Mouse (Mus musculus) neural tube, embryonic 12.5 days (tissue): ENCODE data around the gene Ces3b. TPM values are rescaled to one million over a fixed set of nuclear protein-coding genes. Genes with fewer than 3 reads are reported as not detected.
"Not testable (repeated sequence)": the region's sequence is repeated elsewhere in the genome, so short reads cannot be mapped to it uniquely, and the experiment has no call there.

Experiments used
- ATAC-seq: fragments of 200-750 bp; cut with Nextera tagmentation; 2 replicates; pipeline ENCODE4 v1.8.0; 2017; ENCODE audit warnings: low read depth, mild to moderate bottlenecking, moderate TSS enrichment, moderate library complexity; ENCODE audit not compliant: low FRiP score
- H3K27ac ChIP-seq: fragments of 300-500 bp; sonication (generic); 2 replicates; pipeline ENCODE4 v1.5.1; 2016
- H3K27me3 ChIP-seq: fragments of 300-500 bp; sonication (generic); replicated peaks from 2 replicates; pipeline ENCODE4 v1.6.1; 2016; ENCODE audit warnings: mild to moderate bottlenecking
- H3K36me3 ChIP-seq: fragments of 300-500 bp; sonication (generic); 2 replicates; pipeline ENCODE4 v1.6.1; 2016; ENCODE audit warnings: mild to moderate bottlenecking
- H3K4me1 ChIP-seq: fragments of 300-500 bp; sonication (generic); 2 replicates; pipeline ENCODE4 v1.6.1; 2016
- H3K4me2 ChIP-seq: fragments of 300-500 bp; sonication (generic); replicated peaks from 2 replicates; pipeline ENCODE4 v1.6.1; 2016; ENCODE audit warnings: mild to moderate bottlenecking
- H3K4me3 ChIP-seq: fragments of 300-500 bp; sonication (generic); 2 replicates; pipeline ENCODE4 v1.5.1; 2016
- H3K9ac ChIP-seq: fragments of 300-500 bp; sonication (generic); 2 replicates; pipeline ENCODE4 v1.6.1; 2016; ENCODE audit warnings: mild to moderate bottlenecking
- H3K9me3 ChIP-seq: fragments of 300-500 bp; sonication (generic); 2 replicates; pipeline ENCODE4 v1.6.1; 2016; ENCODE audit warnings: mild to moderate bottlenecking
- WGBS: fragments of 180-500 bp; shearing (Covaris S2); methylation state at CpG from one replicate; pipeline ENCODE4 v1.1.7; 2016; 5-methylcytosine and 5-hydroxymethylcytosine counted together
- polyA plus RNA-seq: library from polyadenylated mRNA; unstranded; fragments of >200 nt; fragmentation: Nextera tagmentation; extraction: Ambion mirVana; gene quantifications from 2 replicates; pipeline ENCODE4 v1.2.1, GENCODE M21; 2016

The Ces3b gene
- polyA plus RNA-seq, 1 experiment from 2014 or later = not detected

- H3K27me3 ChIP-seq, H3K9ac ChIP-seq, H3K4me3 ChIP-seq, H3K4me1 ChIP-seq, H3K4me2 ChIP-seq, H3K27ac ChIP-seq, H3K9me3 ChIP-seq, H3K36me3 ChIP-seq, ATAC-seq: not testable (repeated sequence)
- 88% methylated on average over 5 of the region's 5 CpGs for WGBS
Measured at GRCm38 (mm10) chr8:105088166-105088565, 4.6 kb downstream of the Ces3b start.

- no peak for ATAC-seq
- Histone ChIP-seq H3K4me3 (no peak overlapping the region), H3K36me3 (no peaks in the 10 kb centered on the region), H3K27me3 (no peaks in the 10 kb centered on the region), H3K4me2 (no peak overlapping the region), H3K9me3 (no peaks in the 10 kb centered on the region), H3K9ac (no peak overlapping the region), H3K27ac (no peak overlapping the region), H3K4me1 (no peaks in the 10 kb centered on the region)
- 70% methylated on average over 4 of the region's 4 CpGs for WGBS
Measured at GRCm38 (mm10) chr8:105088581-105088980, 5.0 kb downstream of the Ces3b start.

- 89% methylated on average over 3 of the region's 3 CpGs for WGBS
- H3K4me3 ChIP-seq = no peak overlapping the region
- ATAC-seq = no peak
- no peak overlapping the region for H3K9ac ChIP-seq
- H3K36me3 ChIP-seq = no peaks in the 10 kb centered on the region
- H3K4me1 ChIP-seq = no peaks in the 10 kb centered on the region
- H3K27ac ChIP-seq = no peak overlapping the region
- no peaks in the 10 kb centered on the region for H3K9me3 ChIP-seq
- H3K4me2 ChIP-seq = no peak overlapping the region
- no peaks in the 10 kb centered on the region for H3K27me3 ChIP-seq
Measured at GRCm38 (mm10) chr8:105093992-105094391, 10.4 kb downstream of the Ces3b start.

DNA sequence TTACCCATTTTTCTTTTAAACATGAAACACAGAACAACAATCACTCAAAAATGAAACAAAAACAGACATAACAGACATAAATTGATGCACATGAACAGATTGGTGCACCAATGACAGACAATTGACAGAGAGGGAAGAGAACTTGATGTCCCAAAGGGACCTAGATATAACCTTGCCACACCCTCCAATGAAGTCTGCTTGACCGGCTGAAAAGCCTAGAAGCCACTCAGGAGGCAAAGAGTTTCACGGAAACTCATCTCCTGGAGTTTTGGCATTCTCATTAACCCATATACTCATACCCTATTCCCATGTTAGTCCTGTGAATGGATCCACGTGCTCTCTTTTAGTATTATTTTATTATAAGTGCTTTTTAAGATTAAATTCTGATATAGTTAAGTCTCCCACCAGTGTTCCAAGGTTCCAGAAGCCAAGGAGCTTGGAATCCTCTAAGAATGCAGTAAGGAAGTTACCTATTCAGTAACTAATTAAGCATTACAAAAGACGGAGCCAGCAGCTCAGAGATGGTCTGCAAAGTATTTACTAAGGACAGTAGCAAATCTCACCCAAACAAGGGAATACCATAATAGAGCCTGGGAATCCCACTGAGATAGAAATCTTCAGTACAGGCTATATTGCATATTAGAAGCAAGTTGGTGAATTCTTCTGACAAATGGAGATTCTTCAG is 18.7 kb downstream of the Ces3b start:
- WGBS = 81% methylated on average over 4 of the region's 4 CpGs

DNA sequence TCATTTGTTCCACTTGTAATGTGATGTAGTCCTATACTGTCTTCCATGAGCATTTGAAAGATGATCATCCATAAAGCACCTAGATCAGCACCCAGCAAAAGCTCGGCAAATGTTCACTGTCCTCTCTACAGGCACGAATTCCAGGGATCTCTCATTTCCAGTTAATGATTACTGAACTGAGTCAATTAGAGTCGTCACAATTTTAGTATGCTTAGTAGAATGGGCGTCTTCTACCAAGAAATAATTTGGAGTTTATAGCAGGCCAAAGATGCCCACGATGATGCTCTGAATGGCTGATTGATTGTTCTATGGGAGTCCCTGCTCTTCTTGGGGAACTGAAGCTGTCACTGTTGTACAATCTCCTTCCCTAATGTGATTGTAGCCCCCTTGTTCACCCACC is 20.1 kb downstream of the Ces3b start:
- not testable (repeated sequence) for H3K27ac ChIP-seq, H3K27me3 ChIP-seq, H3K9me3 ChIP-seq, H3K4me2 ChIP-seq, H3K4me3 ChIP-seq, ATAC-seq, H3K9ac ChIP-seq, H3K36me3 ChIP-seq, H3K4me1 ChIP-seq
- WGBS = 80% methylated on average over 5 of the region's 5 CpGs

More for the DNA sequence above, 18.7 kb downstream of the Ces3b start:
- not testable (repeated sequence) for H3K27me3 ChIP-seq, H3K4me3 ChIP-seq, ATAC-seq, H3K9me3 ChIP-seq, H3K9ac ChIP-seq, H3K27ac ChIP-seq, H3K36me3 ChIP-seq, H3K4me1 ChIP-seq, H3K4me2 ChIP-seq

GRCm38 (mm10) chr8:105104220-105104619 is 20.7 kb downstream of the Ces3b start:
- 86% methylated on average over 3 of the region's 3 CpGs for WGBS

DNA sequence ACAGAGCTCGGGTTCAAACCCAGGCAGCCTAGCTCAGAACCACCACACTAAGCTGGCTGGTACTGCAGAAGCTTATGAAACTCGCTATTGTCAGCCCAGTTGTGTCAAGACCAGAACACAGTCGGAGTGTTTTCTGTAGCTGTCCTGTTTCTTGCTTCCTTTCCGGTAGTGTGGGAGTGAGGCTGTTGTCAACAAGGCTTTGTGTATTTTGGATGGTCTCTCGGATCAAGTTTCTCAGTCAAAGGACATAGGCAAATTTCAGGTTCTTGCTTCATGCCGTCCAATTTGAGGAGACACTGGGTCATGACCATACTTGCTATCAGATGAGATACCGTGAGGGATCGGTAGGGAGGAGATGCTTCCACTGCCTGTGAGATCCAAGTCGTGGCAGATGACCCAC is 46.3 kb downstream of the Ces3b start:
- Histone ChIP-seq H3K27ac (no peak overlapping the region), H3K4me2 (no peak overlapping the region), H3K9me3 (no peaks in the 10 kb centered on the region), H3K9ac (no peak overlapping the region), H3K27me3 (no peaks in the 10 kb centered on the region), H3K36me3 (no peaks in the 10 kb centered on the region), H3K4me3 (no peak overlapping the region), H3K4me1 (no peaks in the 10 kb centered on the region)
- WGBS = 87% methylated on average over 9 of the region's 9 CpGs
- no peak for ATAC-seq

More at GRCm38 (mm10) chr8:105104220-105104619, 20.7 kb downstream of the Ces3b start:
- Histone ChIP-seq H3K4me1 (no peaks in the 10 kb centered on the region), H3K9ac (no peak overlapping the region), H3K36me3 (no peaks in the 10 kb centered on the region), H3K9me3 (no peaks in the 10 kb centered on the region), H3K27me3 (no peaks in the 10 kb centered on the region), H3K4me3 (no peak overlapping the region), H3K4me2 (no peak overlapping the region), H3K27ac (no peak overlapping the region)
- no peak for ATAC-seq

- WGBS = 86% methylated on average over 5 of the region's 5 CpGs
- Histone ChIP-seq H3K4me3 (no peak within 1 kb of the TSS), H3K36me3 (no peaks in the 10 kb centered on the region), H3K9me3 (no peaks in the 10 kb centered on the region), H3K27ac (no peak within 1 kb of the TSS), H3K9ac (no peak within 1 kb of the TSS), H3K4me1 (no peaks in the 10 kb centered on the region), H3K4me2 (no peak within 1 kb of the TSS), H3K27me3 (no peaks in the 10 kb centered on the region)
- no peak for ATAC-seq
Measured at GRCm38 (mm10) chr8:105131509-105131908, 48.0 kb downstream of the Ces3b start, which contains the start of gene Ces4a. Gene Ces4a (plus strand): TSS chr8:105131800.

DNA sequence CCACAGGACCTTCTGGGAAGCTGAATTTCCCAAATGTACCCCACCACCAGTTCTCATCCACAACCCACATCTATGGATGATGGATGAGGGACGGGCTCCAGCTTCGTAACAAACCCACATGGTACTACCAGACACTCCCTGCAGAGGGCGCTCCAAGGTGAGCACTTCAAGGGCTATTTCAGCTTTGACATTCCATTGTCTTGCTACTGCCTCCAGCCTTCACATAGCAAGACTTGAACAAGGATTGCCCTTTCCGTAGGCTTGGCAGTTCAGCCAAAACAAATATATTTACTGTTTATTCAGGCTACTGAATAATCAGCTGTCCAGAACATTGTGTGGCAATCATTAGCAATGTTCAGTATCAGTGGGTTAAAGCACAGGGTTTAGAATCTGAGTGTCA is 54.9 kb downstream of the Ces3b start:
- ATAC-seq = no peak
- Histone ChIP-seq H3K4me1 (no peaks in the 10 kb centered on the region), H3K4me2 (no peak overlapping the region)

GRCm38 (mm10) chr8:105142395-105142794 is 58.8 kb downstream of the Ces3b start:
- 39% methylated on average over 19 of the region's 19 CpGs for whole genome bisulfite sequencing

More for the DNA sequence above, 54.9 kb downstream of the Ces3b start:
- H3K27me3 ChIP-seq = no peaks in the 10 kb centered on the region
- WGBS = 24% methylated on average over 4 of the region's 4 CpGs
- no peaks in the 10 kb centered on the region for H3K9me3 ChIP-seq
- no peak overlapping the region for H3K9ac ChIP-seq
- H3K27ac ChIP-seq = no peak overlapping the region
- no peak overlapping the region for H3K4me3 ChIP-seq
- H3K36me3 ChIP-seq = no peaks in the 10 kb centered on the region

More at GRCm38 (mm10) chr8:105142395-105142794, 58.8 kb downstream of the Ces3b start:
- H3K36me3 ChIP-seq = no peaks in the 10 kb centered on the region
- H3K4me1 ChIP-seq = no peaks in the 10 kb centered on the region
- H3K9me3 ChIP-seq = no peaks in the 10 kb centered on the region
- no peak overlapping the region for H3K27ac ChIP-seq
- peak overlapping the region; percentile 25 for H3K4me2 ChIP-seq
- no peak for ATAC-seq
- no peaks in the 10 kb centered on the region for H3K27me3 ChIP-seq
- no peak overlapping the region for H3K9ac ChIP-seq
- no peak overlapping the region for H3K4me3 ChIP-seq

Other genes with a start within 250 kb of the Ces3b start
- not detected in 2 replicates for gene Ces2c, start 236.7 kb upstream of the Ces3b start, polyA plus RNA-seq
- gene Ces2e, start 157.5 kb upstream of the Ces3b start, polyA plus RNA-seq = not detected in 2 replicates
- not detected in 2 replicates for gene Ces2f, start 136.4 kb upstream of the Ces3b start, polyA plus RNA-seq
- gene Ces2g, start 122.0 kb upstream of the Ces3b start, polyA plus RNA-seq = not detected in 2 replicates
- not detected in 2 replicates for gene Ces2h, start 82.9 kb upstream of the Ces3b start, polyA plus RNA-seq
- gene Ces3a, start 35.2 kb upstream of the Ces3b start, polyA plus RNA-seq = not detected in 2 replicates
- not detected in 2 replicates for gene Ces4a, start 48.0 kb downstream of the Ces3b start, polyA plus RNA-seq
- 65.8 and 73.1 TPM in 2 replicates for gene Cbfb, start 86.9 kb downstream of the Ces3b start, polyA plus RNA-seq
- 26.4 and 27.1 TPM in 2 replicates for gene D230025D16Rik, start 141.4 kb downstream of the Ces3b start, polyA plus RNA-seq
- 6.5 TPM in 2 replicates for gene B3gnt9, start 171.4 kb downstream of the Ces3b start, polyA plus RNA-seq
- gene Tradd, start 180.9 kb downstream of the Ces3b start, polyA plus RNA-seq = 18.7 and 21.2 TPM in 2 replicates
- 0.90 and 1.0 TPM in 2 replicates for gene Fbxl8, start 180.9 kb downstream of the Ces3b start, polyA plus RNA-seq
- 0.19 and 0.20 TPM in 2 replicates for gene Hsf4, start 186.0 kb downstream of the Ces3b start, polyA plus RNA-seq
- 3.5 and 4.3 TPM in 2 replicates for gene Nol3, start 192.4 kb downstream of the Ces3b start, polyA plus RNA-seq
- 70.6 and 78.4 TPM in 2 replicates for gene 4931428F04Rik, start 206.1 kb downstream of the Ces3b start, polyA plus RNA-seq
- gene Exoc3l, start 212.3 kb downstream of the Ces3b start, polyA plus RNA-seq = 15.9 and 16.3 TPM in 2 replicates
- gene E2f4, start 213.9 kb downstream of the Ces3b start, polyA plus RNA-seq = 66.0 and 75.6 TPM in 2 replicates
- 1.5 and 2.2 TPM in 2 replicates for gene Elmo3, start 221.8 kb downstream of the Ces3b start, polyA plus RNA-seq
- gene Lrrc29, start 242.5 kb downstream of the Ces3b start, polyA plus RNA-seq = 1.2 and 1.3 TPM in 2 replicates
- gene Tmem208, start 242.6 kb downstream of the Ces3b start, polyA plus RNA-seq = 112 and 113 TPM in 2 replicates